Mouse (Mus musculus) heart, embryonic 14.5 days (tissue): ENCODE results near the gene Phf2. TPM values are rescaled to one million over a fixed set of nuclear protein-coding genes. Genes with fewer than 3 reads are reported as not detected.

Experiments used
- ATAC-seq: fragments of 200-750 bp; cut with Nextera tagmentation; 2 replicates; pipeline ENCODE4 v1.8.0; 2017; ENCODE audit warnings: low read depth, moderate TSS enrichment; ENCODE audit not compliant: insufficient number of reproducible peaks, insufficient read depth, low FRiP score
- H3K27ac ChIP-seq, 2 experiments: fragments of 200-500 bp in 1 of 2; fragments of 300-500 bp in 1 of 2; sonication (generic) in 1 of 2; replicated peaks in 1 of 2; 2 replicates each; pipeline ENCODE4 v1.5.1; 2012 to 2014; ENCODE audit warnings: low read depth in 2 of 2, low read length in 2 of 2, control low read depth in 1 of 2, mild to moderate bottlenecking in 1 of 2, mixed read lengths in 1 of 2; ENCODE audit not compliant: control insufficient read depth in 1 of 2, insufficient read depth in 1 of 2
- H3K27me3 ChIP-seq: fragments of 300-500 bp; sonication (generic); 2 replicates; pipeline ENCODE4 v1.6.1; 2014; ENCODE audit warnings: mild to moderate bottlenecking, low read length, control low read depth; ENCODE audit not compliant: control insufficient read depth, insufficient read depth
- H3K36me3 ChIP-seq: fragments of 300-500 bp; sonication (generic); 2 replicates; pipeline ENCODE4 v1.6.1; 2014; ENCODE audit warnings: mild to moderate bottlenecking, control low read depth, low read length, mixed read lengths; ENCODE audit not compliant: control insufficient read depth, insufficient read depth
- H3K4me1 ChIP-seq, 2 experiments: fragments of 200-500 bp in 1 of 2; fragments of 300-500 bp in 1 of 2; sonication (generic) in 1 of 2; 2 replicates each; pipeline ENCODE4 v1.6.1; 2012 to 2014; ENCODE audit warnings: low read length in 2 of 2, control low read depth in 1 of 2, mixed read lengths in 1 of 2; ENCODE audit not compliant: control insufficient read depth in 2 of 2, insufficient read depth in 2 of 2
- H3K4me2 ChIP-seq: fragments of 300-500 bp; sonication (generic); 2 replicates; pipeline ENCODE4 v1.6.1; 2014; ENCODE audit warnings: mild to moderate bottlenecking, low read length
- H3K4me3 ChIP-seq, 2 experiments: fragments of 200-500 bp in 1 of 2; fragments of 300-500 bp in 1 of 2; sonication (generic) in 1 of 2; 2 replicates each; pipeline ENCODE4 v1.5.1; 2012 to 2014; ENCODE audit warnings: low read length in 2 of 2, mild to moderate bottlenecking in 2 of 2, control low read depth in 1 of 2, low read depth in 1 of 2, moderate library complexity in 1 of 2; ENCODE audit not compliant: control insufficient read depth in 1 of 2, insufficient read depth in 1 of 2
- H3K9ac ChIP-seq: fragments of 300-500 bp; sonication (generic); 2 replicates; pipeline ENCODE4 v1.6.1; 2014; ENCODE audit warnings: mild to moderate bottlenecking, low read length
- H3K9me3 ChIP-seq: fragments of 300-500 bp; sonication (generic); 2 replicates; pipeline ENCODE4 v1.6.1; 2016; ENCODE audit warnings: low read length, control low read depth; ENCODE audit not compliant: control insufficient read depth
- WGBS: fragments of 180-500 bp; shearing (Covaris S2); extraction: QIAGEN DNeasy Blood & Tissue Kit; methylation state at CpG from one replicate; pipeline ENCODE4 v1.1.7; 2014; 5-methylcytosine and 5-hydroxymethylcytosine counted together
- polyA plus RNA-seq: library from polyadenylated mRNA; unstranded; fragments of >200 nt; fragmentation: Nextera tagmentation; extraction: Ambion mirVana; gene quantifications from 2 replicates; pipeline ENCODE4 v1.2.1, GENCODE M21; 2014

Phf2 gene
- polyA plus RNA-seq, 1 experiment from 2014 or later: 5.9 TPM

GRCm38 (mm10) chr13:48763701-48764245, 107.1 kb downstream of the Phf2 start:
- no peak overlapping the region for H3K9ac ChIP-seq
- no peak overlapping the region for H3K4me3 ChIP-seq
- H3K36me3 ChIP-seq: no peaks in the 10 kb centered on the region
- no peaks in the 10 kb centered on the region for H3K27me3 ChIP-seq
- H3K9me3 ChIP-seq: no peaks in the 10 kb centered on the region
- no peak overlapping the region for H3K27ac ChIP-seq
- H3K4me1 ChIP-seq: peaks cover 0 to 5% of the 10 kb centered on the region in 2 experiments; a peak in 1 of 4 replicates
- no peak for ATAC-seq
- WGBS: 50% methylated on average over 11 of the region's 11 CpGs
- no peak overlapping the region for H3K4me2 ChIP-seq

GRCm38 (mm10) chr13:48760855-48761436, 110.0 kb downstream of the Phf2 start:
- no peak for ATAC-seq
- Histone ChIP-seq H3K9ac (no peak overlapping the region), H3K27ac (no peak overlapping the region), H3K36me3 (no peaks in the 10 kb centered on the region), H3K9me3 (no peaks in the 10 kb centered on the region), H3K4me1 (peaks cover 0 to 5% of the 10 kb centered on the region in 2 experiments; a peak in 1 of 4 replicates), H3K27me3 (no peaks in the 10 kb centered on the region), H3K4me3 (no peak overlapping the region), H3K4me2 (no peak overlapping the region)
- WGBS: 84% methylated on average over 8 of the region's 8 CpGs

- no peak for ATAC-seq
- Histone ChIP-seq H3K27me3 (no peaks in the 10 kb centered on the region), H3K9ac (no peak overlapping the region), H3K4me1 (no peaks in the 10 kb centered on the region), H3K9me3 (no peaks in the 10 kb centered on the region), H3K27ac (no peak overlapping the region), H3K4me2 (no peak overlapping the region), H3K4me3 (no peak overlapping the region), H3K36me3 (no peaks in the 10 kb centered on the region)
- 52% methylated on average over 15 of the region's 15 CpGs for WGBS
Observed at GRCm38 (mm10) chr13:48756769-48757168, 114.2 kb downstream of the Phf2 start.

Other genes starting within 250 kb of the Phf2 start
- 7.1 and 8.6 TPM in 2 replicates for gene Ptpdc1, start 245.5 kb downstream of the Phf2 start, polyA plus RNA-seq
- 0.57 TPM in 1 of 2 replicates, not detected in the other for gene Barx1, start 208.1 kb downstream of the Phf2 start, polyA plus RNA-seq
- 27.9 and 29.7 TPM in 2 replicates for gene Fam120a, start 96.9 kb upstream of the Phf2 start, polyA plus RNA-seq